Comparison of ENCODE assay signal across 8 mouse cellular contexts in the genomic region with DNA sequence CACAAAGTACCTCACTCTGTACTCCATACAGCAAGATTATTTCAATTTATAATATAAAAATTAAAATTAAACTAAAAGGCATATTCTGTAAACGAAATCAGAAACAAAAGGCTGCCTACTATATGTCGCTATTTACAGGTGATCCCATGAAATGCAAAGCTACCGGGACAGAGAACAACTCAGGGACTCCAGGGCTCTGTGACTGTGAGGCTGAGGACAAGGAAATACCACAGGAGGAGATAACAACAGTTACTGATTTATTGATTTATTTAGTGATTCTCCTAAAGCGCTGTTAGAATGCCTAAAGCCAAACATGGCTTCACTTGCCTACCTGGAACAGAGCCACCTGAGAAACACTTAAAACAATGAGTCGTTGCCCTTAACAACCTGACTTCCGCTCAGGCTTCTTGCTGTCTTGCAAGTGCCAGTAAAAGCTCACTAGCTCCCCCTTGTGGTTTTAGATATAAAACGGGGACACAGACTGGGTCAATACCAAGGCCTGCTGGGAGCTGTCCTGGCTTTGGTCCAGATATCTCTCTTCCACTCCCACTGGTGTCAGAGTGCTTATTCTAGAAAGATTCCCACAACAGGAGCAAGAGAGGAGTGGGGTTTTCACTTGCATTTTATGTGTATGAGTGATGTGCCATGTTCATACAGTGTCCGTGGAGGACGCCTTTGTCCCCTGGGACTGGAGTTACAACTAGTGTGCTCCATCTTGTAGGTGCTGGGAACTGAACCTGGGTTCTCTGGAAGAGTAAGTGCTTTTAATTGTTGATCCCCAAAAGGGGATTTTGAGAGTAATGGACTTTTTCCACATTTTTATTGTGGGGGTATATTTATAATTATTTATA. TPM values are rescaled to one million over a fixed set of nuclear protein-coding genes. Genes with fewer than 3 reads are reported as not detected.
A peak's percentile ranks its signal among the peaks of the same experiment; 100 is the strongest.
DNase-seq lines count a peak whose midpoint lies in the region; ATAC-seq lines count a peak whose summit lies in the region.

No protein-coding gene starts in this region.

- H3K9ac ChIP-seq in intestine, embryonic 15.5 days, result no peak overlapping the region

- H3K4me1 ChIP-seq in intestine, embryonic 15.5 days (replicated peaks), result peaks cover 8% of the 10 kb centered on the region

- WGBS in intestine, embryonic 15.5 days, result 36% methylated on average over 9 of the region's 9 CpGs

- DNase-seq in ovary, adult 18-20 months (ENCODE audit: low spot score), result peak; percentile 29
- DNase-seq in ovary, postnatal 10 days (ENCODE audit: low spot score), result no peak
- peak; percentile 42 for DNase-seq in gonadal fat pad, adult 2 months (ENCODE audit: low read depth)
- peak; percentile 69 to 78 for DNase-seq in left cerebral cortex, postnatal 10 days (ENCODE audit: extremely low spot score in 1 of 2, low spot score in 2 of 2)
- DNase-seq in mesoderm, embryonic 11.5 days (ENCODE audit: low read depth, low spot score), result peak; percentile 94
- peak; percentile 19 for DNase-seq in right cerebral cortex, postnatal 4 days

- H3K27ac ChIP-seq in intestine, embryonic 15.5 days, result no peak overlapping the region

- no peaks in the 10 kb centered on the region for H3K27me3 ChIP-seq in intestine, embryonic 15.5 days (replicated peaks)

- no peaks in the 10 kb centered on the region for H3K9me3 ChIP-seq in intestine, embryonic 15.5 days

- no peak overlapping the region for H3K4me2 ChIP-seq in intestine, embryonic 15.5 days (replicated peaks)

- ATAC-seq in common myeloid progenitor, adult 5-6 weeks (replicated peaks; ENCODE audit: low read depth, poor library complexity, severe bottlenecking), result peak; percentile 70
- ATAC-seq in intestine, embryonic 15.5 days, result peak; percentile 80

- intact Hi-C loops in left cerebral cortex, postnatal 10 days (cut with DNase I), result no loop called here

- H3K4me3 ChIP-seq in intestine, embryonic 15.5 days (replicated peaks), result no peak overlapping the region

- H3K36me3 ChIP-seq in intestine, embryonic 15.5 days, result no peaks in the 10 kb centered on the region

RNA-seq across cellular contexts. Expression of a gene that starts 27.5 kb away (rescaled TPM):
- 3.9 and 9.0 TPM in 2 replicates for total RNA-seq in common myeloid progenitor, adult 5-6 weeks (2017)
- polyA plus RNA-seq in gonadal fat pad, adult 2 months (2012; rRNA removed), result 32.8 and 42.0 TPM in 2 replicates
- 21.3 and 21.4 TPM in 2 replicates for polyA plus RNA-seq in intestine, embryonic 15.5 days (2015; fragmentation: Nextera tagmentation; extraction: Ambion mirVana)
- 10 to 100 TPM; 89.0 to 93.1 TPM for total RNA-seq in left cerebral cortex, postnatal 10 days (2021)

RNA-seq across cellular contexts. Expression of a gene that starts 30.9 kb away (rescaled TPM):
- total RNA-seq in common myeloid progenitor, adult 5-6 weeks (2017), result 25.7 and 33.8 TPM in 2 replicates
- polyA plus RNA-seq in gonadal fat pad, adult 2 months (2012; rRNA removed), result 18.7 and 22.4 TPM in 2 replicates
- 13.2 and 15.6 TPM in 2 replicates for polyA plus RNA-seq in intestine, embryonic 15.5 days (2015; fragmentation: Nextera tagmentation; extraction: Ambion mirVana)
- total RNA-seq in left cerebral cortex, postnatal 10 days (2021), result 10 to 100 TPM; 13.3 to 14.5 TPM

RNA-seq across cellular contexts. Expression of a gene that starts 32.5 kb away (rescaled TPM):
- total RNA-seq in common myeloid progenitor, adult 5-6 weeks (2017), result not detected in 2 replicates
- polyA plus RNA-seq in gonadal fat pad, adult 2 months (2012; rRNA removed), result 70.7 and 74.1 TPM in 2 replicates
- 34.1 and 36.2 TPM in 2 replicates for polyA plus RNA-seq in intestine, embryonic 15.5 days (2015; fragmentation: Nextera tagmentation; extraction: Ambion mirVana)
- total RNA-seq in left cerebral cortex, postnatal 10 days (2021), result 1 to 10 TPM; 3.5 to 3.9 TPM
